Mouse (Mus musculus): ENCODE data around the gene Hoxb6. TPM values are rescaled to one million over a fixed set of nuclear protein-coding genes. Genes with fewer than 3 reads are reported as not detected.

Hoxb6 gene
- total RNA-seq, 2 experiments from 2014 or later, result 0.43 to 0.75 TPM

GRCm38 (mm10) chr11:96267021-96267920, 25.0 kb upstream of the Hoxb6 start:
- intact Hi-C loops (cut with DNase I; ENCODE audit: low total_unique reads), result no loop called here
- DNase-seq, result no peak

- no peak for DNase-seq
- intact Hi-C loops (cut with DNase I; ENCODE audit: low total_unique reads), result no loop called here
These were observed 24.1 kb upstream of the Hoxb6 start for GRCm38 (mm10) chr11:96268031-96268745.

- intact Hi-C loops (cut with DNase I; ENCODE audit: low total_unique reads), result loop anchor here (10.0 kb wide), 1 partner anchor 285 kb away; no protein-coding TSS in a partner anchor
- DNase-seq, result no peak
These were observed 22.4 kb upstream of the Hoxb6 start for GRCm38 (mm10) chr11:96269869-96270268.

- intact Hi-C loops (cut with DNase I; ENCODE audit: low total_unique reads), result loop anchor here (10.0 kb wide), 1 partner anchor 284 kb away; no protein-coding TSS in a partner anchor
These were observed 21.2 kb upstream of the Hoxb6 start, which contains the start of gene Hoxb9 for GRCm38 (mm10) chr11:96270996-96271540. TSS of gene Hoxb9 (plus strand) at chr11:96271457.

GRCm38 (mm10) chr11:96271541-96272011, 20.7 kb upstream of the Hoxb6 start:
- no peak for DNase-seq
- intact Hi-C loops (cut with DNase I; ENCODE audit: low total_unique reads), result loop anchor here (10.0 kb wide), 1 partner anchor 283 kb away; no protein-coding TSS in a partner anchor

More at GRCm38 (mm10) chr11:96270996-96271540, 21.2 kb upstream of the Hoxb6 start, which contains the start of gene Hoxb9:
- no peak for DNase-seq

- intact Hi-C loops (cut with DNase I; ENCODE audit: low total_unique reads), result loop anchor here (10.0 kb wide), 1 partner anchor 283 kb away; no protein-coding TSS in a partner anchor
- no peak for DNase-seq
These were observed 20.0 kb upstream of the Hoxb6 start for GRCm38 (mm10) chr11:96272024-96272921.

GRCm38 (mm10) chr11:96274428-96274827, 17.8 kb upstream of the Hoxb6 start:
- no peak for DNase-seq
- intact Hi-C loops (cut with DNase I; ENCODE audit: low total_unique reads), result loop anchor here (10.0 kb wide), 1 partner anchor 280 kb away; no protein-coding TSS in a partner anchor

GRCm38 (mm10) chr11:96275896-96276295, 16.4 kb upstream of the Hoxb6 start:
- DNase-seq, result no peak
- intact Hi-C loops (cut with DNase I; ENCODE audit: low total_unique reads), result loop anchor here (10.0 kb wide), 1 partner anchor 279 kb away; no protein-coding TSS in a partner anchor

- DNase-seq, result no peak
- intact Hi-C loops (cut with DNase I; ENCODE audit: low total_unique reads), result loop anchor here (2.0 to 10.0 kb wide), 2 partner anchors 277 to 343 kb away; no protein-coding TSS in a partner anchor
These were observed 14.9 kb upstream of the Hoxb6 start for GRCm38 (mm10) chr11:96277151-96278044.

GRCm38 (mm10) chr11:96278324-96278723, 14.0 kb upstream of the Hoxb6 start:
- no peak for DNase-seq
- intact Hi-C loops (cut with DNase I; ENCODE audit: low total_unique reads), result loop anchor here (2.0 to 10.0 kb wide), 2 partner anchors 276 to 342 kb away; no protein-coding TSS in a partner anchor

GRCm38 (mm10) chr11:96278773-96279172, 13.5 kb upstream of the Hoxb6 start:
- intact Hi-C loops (cut with DNase I; ENCODE audit: low total_unique reads), result loop anchor here (2.0 to 10.0 kb wide), 2 partner anchors 276 to 342 kb away; no protein-coding TSS in a partner anchor
- peak; percentile 75 for DNase-seq

GRCm38 (mm10) chr11:96279421-96280233, 12.6 kb upstream of the Hoxb6 start:
- intact Hi-C loops (cut with DNase I; ENCODE audit: low total_unique reads), result loop anchor here (2.0 to 10.0 kb wide), 3 partner anchors 275 to 583 kb away; no protein-coding TSS in a partner anchor
- no peak for DNase-seq

GRCm38 (mm10) chr11:96280399-96281378, 11.6 kb upstream of the Hoxb6 start:
- intact Hi-C loops (cut with DNase I; ENCODE audit: low total_unique reads), result loop anchor here (5.0 kb wide), 1 partner anchor 582 kb away; no protein-coding TSS in a partner anchor
- no peak for DNase-seq

- DNase-seq, result no peak
- intact Hi-C loops (cut with DNase I; ENCODE audit: low total_unique reads), result loop anchor here (5.0 kb wide), 1 partner anchor 581 kb away; no protein-coding TSS in a partner anchor
These were observed 10.9 kb upstream of the Hoxb6 start for GRCm38 (mm10) chr11:96281396-96281795.

Measured in gastrocnemius, postnatal 14 days (tissue).